Mouse (Mus musculus) layer of hippocampus, adult 6 months (tissue): ENCODE results near the gene Nhp2. TPM values are rescaled to one million over a fixed set of nuclear protein-coding genes. Genes with fewer than 3 reads are reported as not detected.

ENCODE experiments used
- long read RNA-seq, 2 experiments: library from polyadenylated mRNA; unstranded; transcript quantifications; one replicate each; pipeline ENCODE4 v2.0.0; 2019 to 2020
- polyA plus RNA-seq: library from polyadenylated mRNA; unstranded; fragments of <200 nt; fragmentation: Nextera tagmentation; gene quantifications from 2 replicates; pipeline ENCODE4 v1.2.3, GENCODE M21; 2021

Gene Nhp2
- polyA plus RNA-seq: 180 and 185 TPM in 2 replicates
- long read RNA-seq, experiment 1, transcript Nhp2-202 (4 exons, 1,042 nt): major isoform, 130 of 139 reads
- long read RNA-seq, experiment 1, transcript Nhp2-201 (3 exons, 825 nt): minor isoform, 8 of 139 reads
- long read RNA-seq, experiment 1, partial matches to known transcripts: 1 of 139 reads
- long read RNA-seq, experiment 1, other reads (novel, unspliced or antisense): 0 of 139 reads
- long read RNA-seq, experiment 2, transcript Nhp2-202 (4 exons, 1,042 nt): major isoform, 29 of 34 reads
- long read RNA-seq, experiment 2, partial matches to known transcripts: 0 of 34 reads
- long read RNA-seq, experiment 2, other reads (novel, unspliced or antisense): 2 of 34 reads

GRCm38 (mm10) chr11:51619409-51620060, at the start of gene Nhp2:
TSS of gene Nhp2 (plus strand) at chr11:51619735.

DNA sequence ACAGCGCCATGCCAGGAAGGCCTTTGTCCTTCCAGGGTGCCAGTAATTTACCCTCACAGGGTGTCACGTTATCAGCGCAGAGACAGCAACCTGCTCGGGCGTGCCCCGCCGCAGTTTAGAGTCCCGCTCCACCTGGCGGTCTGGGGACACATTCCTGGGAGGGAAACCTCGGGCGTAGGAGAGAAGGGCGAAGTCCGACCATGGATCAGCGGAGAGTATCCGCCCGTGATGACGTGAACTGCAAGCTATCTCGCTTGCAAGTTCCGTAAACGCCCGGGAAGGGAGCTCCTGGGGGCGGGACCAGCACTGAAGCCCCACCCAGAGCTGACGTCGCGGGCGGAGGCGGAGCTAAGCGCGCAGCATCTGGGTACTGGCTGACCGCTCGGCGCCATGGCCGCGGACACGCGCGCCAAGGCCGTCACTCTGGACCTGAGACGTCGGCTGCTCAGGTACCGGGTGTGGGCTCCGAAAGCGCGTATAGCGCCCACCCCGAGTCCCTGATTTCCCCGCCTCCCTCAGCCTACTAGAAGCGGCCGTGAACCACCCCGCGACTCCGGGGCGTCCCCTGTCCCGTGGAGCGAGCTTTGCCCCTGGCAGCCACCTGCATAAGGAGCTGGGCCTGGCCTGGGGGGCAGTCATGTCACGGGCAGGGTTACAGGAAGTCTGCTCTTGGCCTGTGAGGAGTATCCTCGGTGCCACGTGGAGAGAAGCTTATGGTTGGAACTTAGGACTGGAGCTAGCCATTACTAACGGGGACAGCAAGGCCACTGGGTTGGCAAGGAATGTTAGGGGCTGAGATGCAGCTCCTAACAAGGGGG, 34.9 kb upstream of the Nhp2 start, which contains the start of gene Phykpl:
TSS of gene Phykpl (plus strand) at position 327 of the 818 bp plus-strand sequence.

GRCm38 (mm10) chr11:51606447-51607095, 13.0 kb upstream of the Nhp2 start, which contains the start of gene Hnrnpab:
TSS of gene Hnrnpab (minus strand) at chr11:51606847.

DNA sequence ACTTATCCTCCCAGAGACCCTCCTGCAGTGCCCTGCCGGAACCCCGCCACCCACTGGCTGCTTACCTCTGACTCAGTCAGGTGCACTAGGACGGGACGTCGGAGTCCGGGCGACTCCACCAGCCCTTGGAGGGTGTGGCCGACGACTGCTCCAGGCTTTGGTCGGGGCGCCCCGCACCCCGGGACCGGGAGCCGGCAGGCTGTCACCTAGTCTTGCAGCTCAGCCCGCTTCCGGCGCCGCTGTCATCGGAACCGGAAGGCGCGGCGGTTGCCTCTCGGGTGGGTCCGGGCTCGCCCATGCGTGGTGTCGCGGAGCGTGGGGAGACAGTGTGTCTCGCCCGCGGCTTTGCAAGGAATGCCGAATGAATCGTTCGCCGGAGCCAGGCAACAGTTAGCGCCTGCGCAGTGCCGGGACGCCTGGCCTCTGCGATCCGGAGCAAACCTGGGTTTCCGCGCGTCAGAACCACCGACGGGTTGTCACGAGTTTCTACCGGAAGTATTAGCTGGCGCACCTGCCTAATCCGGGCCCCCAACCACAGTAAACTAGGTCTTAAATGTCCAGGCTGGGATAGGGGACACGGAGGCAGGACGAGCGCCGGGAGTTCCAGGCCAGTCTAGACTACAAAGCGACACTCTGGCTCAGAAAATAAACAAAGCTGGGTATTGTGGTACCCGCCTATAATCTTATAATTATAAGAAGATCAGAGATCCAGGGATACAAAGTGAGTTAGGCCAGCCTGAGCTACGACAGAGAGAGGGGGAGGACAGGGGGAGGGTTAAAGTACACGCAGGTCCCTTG, 16.2 kb downstream of the Nhp2 start, which contains the start of gene Rmnd5b:
TSS of gene Rmnd5b (minus strand) at position 372 of the 798 bp plus-strand sequence.

DNA sequence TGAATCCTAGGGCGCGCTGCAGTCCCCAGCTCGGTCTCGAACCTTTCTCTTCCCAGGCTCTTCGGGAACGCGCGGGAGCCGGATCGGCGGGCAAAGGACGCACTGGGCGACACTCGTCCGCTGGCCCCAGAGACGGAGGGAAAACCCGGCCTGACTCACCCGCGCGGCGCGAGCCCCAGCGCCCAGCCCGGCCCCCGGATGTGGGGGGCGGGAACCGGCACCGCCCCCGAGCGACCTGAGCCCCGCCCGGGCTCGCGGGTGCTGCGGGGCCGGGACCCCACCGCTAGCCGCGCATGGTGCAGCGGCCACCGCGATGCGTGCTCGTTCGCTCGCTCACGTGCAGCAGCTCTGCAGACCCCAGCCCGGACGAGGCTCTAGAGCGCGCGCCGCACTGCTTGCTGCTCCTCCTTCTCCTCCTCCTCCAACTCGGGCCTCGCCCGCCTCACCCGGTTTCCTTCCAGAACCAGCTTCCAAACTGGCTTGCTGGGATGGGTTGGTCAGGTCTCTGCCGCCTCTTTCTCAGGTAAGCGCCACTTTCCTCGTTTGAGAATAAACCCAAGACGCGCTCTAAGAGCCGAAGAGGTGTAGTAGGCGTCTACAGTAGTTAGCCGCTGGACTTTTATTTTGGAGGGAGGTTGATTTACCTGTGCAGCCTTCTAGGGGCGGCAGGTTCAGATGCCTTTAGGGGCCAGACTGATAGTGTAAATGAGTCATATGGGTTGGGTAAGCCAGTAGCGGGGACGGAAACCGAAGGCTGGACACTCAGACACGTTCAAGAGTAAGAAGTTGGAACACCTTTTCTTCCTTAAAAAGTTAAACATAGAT, 31.4 kb downstream of the Nhp2 start, which contains the start of the genes N4bp3 and D930048N14Rik:
TSS of gene N4bp3 (minus strand) at position 152 of the 825 bp plus-strand sequence.
TSS of gene D930048N14Rik (plus strand) at position 264 of the 825 bp plus-strand sequence.

Other genes with a start within 250 kb of the Nhp2 start
- gene Phykpl, start 35.0 kb upstream of the Nhp2 start, polyA plus RNA-seq: 4.0 TPM in 2 replicates
- gene Hnrnpab, start 12.9 kb upstream of the Nhp2 start, polyA plus RNA-seq: 22.8 and 25.6 TPM in 2 replicates
- gene Rmnd5b, start 16.2 kb downstream of the Nhp2 start, polyA plus RNA-seq: 86.5 and 91.5 TPM in 2 replicates
- gene N4bp3, start 31.1 kb downstream of the Nhp2 start, polyA plus RNA-seq: 12.1 and 13.2 TPM in 2 replicates
- gene D930048N14Rik, start 31.2 kb downstream of the Nhp2 start, polyA plus RNA-seq: 0.33 and 0.43 TPM in 2 replicates
- gene 0610009B22Rik, start 69.1 kb downstream of the Nhp2 start, polyA plus RNA-seq: 112 and 128 TPM in 2 replicates
- 9.4 and 13.2 TPM in 2 replicates for gene Sec24a, start 143.9 kb downstream of the Nhp2 start, polyA plus RNA-seq
- 206 and 240 TPM in 2 replicates for gene Sar1b, start 144.0 kb downstream of the Nhp2 start, polyA plus RNA-seq
- 4.9 and 5.8 TPM in 2 replicates for gene Jade2, start 237.9 kb downstream of the Nhp2 start, polyA plus RNA-seq